Mouse (Mus musculus) heart, embryonic 12.5 days (tissue): Measurements from ENCODE around the gene Iqcf1. TPM values are rescaled to one million over a fixed set of nuclear protein-coding genes. Genes with fewer than 3 reads are reported as not detected.

Experiments
- ATAC-seq: fragments of 200-750 bp; cut with Nextera tagmentation; 2 replicates; pipeline ENCODE4 v1.8.0; 2017; ENCODE audit warnings: moderate TSS enrichment, moderate library complexity; ENCODE audit not compliant: insufficient number of reproducible peaks, low FRiP score
- H3K27ac ChIP-seq: fragments of 300-500 bp; sonication (generic); 2 replicates; pipeline ENCODE4 v1.5.1; 2016; ENCODE audit warnings: mild to moderate bottlenecking, moderate library complexity; ENCODE audit not compliant: poor library complexity, severe bottlenecking
- H3K27me3 ChIP-seq: fragments of 300-500 bp; sonication (generic); replicated peaks from 2 replicates; pipeline ENCODE4 v1.6.1; 2016; ENCODE audit warnings: mild to moderate bottlenecking, moderate library complexity
- H3K36me3 ChIP-seq: fragments of 300-500 bp; sonication (generic); 2 replicates; pipeline ENCODE4 v1.6.1; 2016; ENCODE audit warnings: mild to moderate bottlenecking, moderate library complexity
- H3K4me1 ChIP-seq: fragments of 300-500 bp; sonication (generic); replicated peaks from 2 replicates; pipeline ENCODE4 v1.6.1; 2016; ENCODE audit warnings: mild to moderate bottlenecking
- H3K4me2 ChIP-seq: fragments of 300-500 bp; sonication (generic); 2 replicates; pipeline ENCODE4 v1.6.1; 2016; ENCODE audit warnings: mild to moderate bottlenecking, moderate library complexity
- H3K4me3 ChIP-seq: fragments of 300-500 bp; sonication (generic); 2 replicates; pipeline ENCODE4 v1.5.1; 2016; ENCODE audit warnings: mild to moderate bottlenecking
- H3K9ac ChIP-seq: fragments of 300-500 bp; sonication (generic); 2 replicates; pipeline ENCODE4 v1.6.1; 2016; ENCODE audit warnings: mild to moderate bottlenecking, moderate library complexity
- H3K9me3 ChIP-seq: fragments of 300-500 bp; sonication (generic); replicated peaks from 2 replicates; pipeline ENCODE4 v1.6.1; 2016; ENCODE audit warnings: mild to moderate bottlenecking, moderate library complexity
- WGBS: fragments of 180-500 bp; shearing (Covaris S2); methylation state at CpG from one replicate; pipeline ENCODE4 v1.1.7; 2016; 5-methylcytosine and 5-hydroxymethylcytosine counted together
- polyA plus RNA-seq: library from polyadenylated mRNA; unstranded; fragments of >200 nt; fragmentation: Nextera tagmentation; extraction: Ambion mirVana; gene quantifications from 2 replicates; pipeline ENCODE4 v1.2.1, GENCODE M21; 2016

Gene Iqcf1
- polyA plus RNA-seq, 1 experiment from 2014 or later: not detected

GRCm38 (mm10) chr9:106466721-106467120, 33.0 kb upstream of the Iqcf1 start:
- H3K36me3 ChIP-seq: peaks cover 26% of the 10 kb centered on the region
- H3K27ac ChIP-seq: no peak overlapping the region
- WGBS: 72% methylated on average over 6 of the region's 6 CpGs
- peaks cover 16% of the 10 kb centered on the region for H3K4me1 ChIP-seq
- H3K9ac ChIP-seq: no peak overlapping the region
- H3K4me3 ChIP-seq: no peak overlapping the region
- peaks cover 13% of the 10 kb centered on the region for H3K27me3 ChIP-seq
- no peaks in the 10 kb centered on the region for H3K9me3 ChIP-seq
- no peak overlapping the region for H3K4me2 ChIP-seq
- no peak for ATAC-seq

- Histone ChIP-seq H3K4me2 (no peak overlapping the region), H3K4me3 (no peak overlapping the region)
- 84% methylated on average over 7 of the region's 7 CpGs for WGBS
These were observed 32.0 kb upstream of the Iqcf1 start for GRCm38 (mm10) chr9:106467746-106468145.

GRCm38 (mm10) chr9:106469317-106469716, 30.4 kb upstream of the Iqcf1 start:
- H3K27ac ChIP-seq: no peak overlapping the region
- H3K4me3 ChIP-seq: no peak overlapping the region
- whole genome bisulfite sequencing: 65% methylated on average over 6 of the region's 6 CpGs
- H3K9ac ChIP-seq: no peak overlapping the region
- 0 out of 2 replicates have a peak, but pooled peaks cover under 1% of the 10 kb centered on the region for H3K36me3 ChIP-seq
- H3K4me1 ChIP-seq: peaks cover 31% of the 10 kb centered on the region
- H3K27me3 ChIP-seq: peaks cover 4% of the 10 kb centered on the region
- no peak for ATAC-seq
- H3K9me3 ChIP-seq: no peaks in the 10 kb centered on the region
- H3K4me2 ChIP-seq: no peak overlapping the region

More at GRCm38 (mm10) chr9:106467746-106468145, 32.0 kb upstream of the Iqcf1 start:
- ATAC-seq: no peak
- peaks cover 26% of the 10 kb centered on the region for H3K4me1 ChIP-seq
- H3K27ac ChIP-seq: no peak overlapping the region
- H3K27me3 ChIP-seq: peaks cover 13% of the 10 kb centered on the region
- H3K36me3 ChIP-seq: peaks cover 16% of the 10 kb centered on the region
- no peak overlapping the region for H3K9ac ChIP-seq
- H3K9me3 ChIP-seq: no peaks in the 10 kb centered on the region

- Histone ChIP-seq H3K4me2 (no peak overlapping the region), H3K4me3 (no peak overlapping the region), H3K4me1 (peaks cover 31% of the 10 kb centered on the region), H3K36me3 (no peaks in the 10 kb centered on the region), H3K9ac (no peak overlapping the region), H3K27ac (no peak overlapping the region), H3K9me3 (no peaks in the 10 kb centered on the region), H3K27me3 (peaks cover 4% of the 10 kb centered on the region)
- ATAC-seq: no peak
- whole genome bisulfite sequencing: 62% methylated on average over 9 of the region's 9 CpGs
These were observed 30.0 kb upstream of the Iqcf1 start for GRCm38 (mm10) chr9:106469776-106470175.

- no peak for ATAC-seq
- Histone ChIP-seq H3K36me3 (no peaks in the 10 kb centered on the region), H3K27ac (no peak overlapping the region), H3K9ac (no peak overlapping the region; the same call in 1 of the 2 replicates), H3K4me1 (peaks cover 33% of the 10 kb centered on the region), H3K9me3 (no peaks in the 10 kb centered on the region), H3K27me3 (no peaks in the 10 kb centered on the region), H3K4me3 (no peak overlapping the region), H3K4me2 (peak overlapping the region; percentile 48)
- 63% methylated on average over 14 of the region's 14 CpGs for WGBS
These were observed 28.6 kb upstream of the Iqcf1 start for GRCm38 (mm10) chr9:106470991-106471750.

- Histone ChIP-seq H3K9me3 (no peaks in the 10 kb centered on the region), H3K4me3 (no peak overlapping the region), H3K4me1 (peaks cover 38% of the 10 kb centered on the region), H3K27me3 (no peaks in the 10 kb centered on the region), H3K36me3 (no peaks in the 10 kb centered on the region), H3K27ac (no peak overlapping the region), H3K4me2 (peak overlapping the region; percentile 48), H3K9ac (no peak overlapping the region; the same call in 1 of the 2 replicates)
- WGBS: 14% methylated on average over 5 of the region's 5 CpGs
- no peak; the same call in 1 of the 2 replicates for ATAC-seq
These were observed 27.9 kb upstream of the Iqcf1 start for GRCm38 (mm10) chr9:106471892-106472291.

GRCm38 (mm10) chr9:106472321-106472720, 27.4 kb upstream of the Iqcf1 start:
- no peak for ATAC-seq
- Histone ChIP-seq H3K9me3 (no peaks in the 10 kb centered on the region), H3K4me3 (no peak overlapping the region), H3K27ac (no peak overlapping the region; the same call in 1 of the 2 replicates), H3K27me3 (no peaks in the 10 kb centered on the region), H3K36me3 (no peaks in the 10 kb centered on the region), H3K9ac (0 out of 2 replicates have a peak overlapping the region, but pooled peaks have one; percentile 34), H3K4me2 (no peak overlapping the region; the same call in 1 of the 2 replicates), H3K4me1 (peaks cover 38% of the 10 kb centered on the region)
- 49% methylated on average over 4 of the region's 4 CpGs for WGBS

- Histone ChIP-seq H3K9me3 (no peaks in the 10 kb centered on the region), H3K9ac (0 out of 2 replicates have a peak overlapping the region, but pooled peaks have one; percentile 34), H3K4me2 (no peak overlapping the region), H3K36me3 (no peaks in the 10 kb centered on the region), H3K4me3 (no peak overlapping the region), H3K27ac (no peak overlapping the region), H3K27me3 (no peaks in the 10 kb centered on the region), H3K4me1 (peaks cover 46% of the 10 kb centered on the region)
- WGBS: 83% methylated on average over 16 of the region's 16 CpGs
- ATAC-seq: no peak
These were observed 26.6 kb upstream of the Iqcf1 start for GRCm38 (mm10) chr9:106473081-106473752.

GRCm38 (mm10) chr9:106473753-106474105, 26.0 kb upstream of the Iqcf1 start:
- no peak for ATAC-seq
- Histone ChIP-seq H3K36me3 (no peaks in the 10 kb centered on the region), H3K9me3 (no peaks in the 10 kb centered on the region), H3K4me1 (peaks cover 48% of the 10 kb centered on the region), H3K4me2 (no peak overlapping the region), H3K27ac (no peak overlapping the region), H3K4me3 (no peak overlapping the region), H3K27me3 (no peaks in the 10 kb centered on the region), H3K9ac (no peak overlapping the region)
- WGBS: 74% methylated on average over 5 of the region's 5 CpGs

- Histone ChIP-seq H3K9me3 (no peaks in the 10 kb centered on the region), H3K4me1 (peaks cover 48% of the 10 kb centered on the region), H3K4me2 (peak overlapping the region; percentile 1; the same call in 1 of the 2 replicates), H3K4me3 (no peak overlapping the region), H3K27ac (no peak overlapping the region), H3K27me3 (no peaks in the 10 kb centered on the region), H3K9ac (peak overlapping the region; percentile 44), H3K36me3 (no peaks in the 10 kb centered on the region)
- under 1% methylated on average over 6 of the region's 6 CpGs for WGBS
- 0 out of 2 replicates have a peak, but pooled peaks have one; percentile 0 for ATAC-seq
These were observed 25.3 kb upstream of the Iqcf1 start for GRCm38 (mm10) chr9:106474456-106474855.

GRCm38 (mm10) chr9:106475046-106475445, 24.7 kb upstream of the Iqcf1 start:
- Histone ChIP-seq H3K4me3 (no peak overlapping the region), H3K4me2 (no peak overlapping the region), H3K27ac (no peak overlapping the region), H3K9me3 (no peaks in the 10 kb centered on the region), H3K9ac (peak overlapping the region; percentile 44), H3K36me3 (no peaks in the 10 kb centered on the region), H3K4me1 (peaks cover 48% of the 10 kb centered on the region), H3K27me3 (no peaks in the 10 kb centered on the region)
- 68% methylated on average over 7 of the region's 7 CpGs for WGBS
- no peak for ATAC-seq
